Mouse (Mus musculus) heart, embryonic 11.5 days (tissue): ENCODE results near the gene Tubgcp5. TPM values are rescaled to one million over a fixed set of nuclear protein-coding genes. Genes with fewer than 3 reads are reported as not detected.
A peak's percentile ranks its signal among the peaks of the same experiment; 100 is the strongest.

Experiments used
- ATAC-seq: fragments of 200-750 bp; cut with Nextera tagmentation; replicated peaks from 2 replicates; pipeline ENCODE4 v1.8.0; 2017; ENCODE audit warnings: moderate library complexity; ENCODE audit not compliant: insufficient number of reproducible peaks, low FRiP score, low TSS enrichment
- H3K27ac ChIP-seq: fragments of 300-500 bp; sonication (generic); 2 replicates; pipeline ENCODE4 v1.5.1; 2014; ENCODE audit warnings: mild to moderate bottlenecking, low read depth, low read length
- H3K27me3 ChIP-seq: fragments of 300-500 bp; sonication (generic); 2 replicates; pipeline ENCODE4 v1.6.1; 2014; ENCODE audit warnings: mild to moderate bottlenecking, low read length, mixed read lengths; ENCODE audit not compliant: control insufficient read depth, insufficient read depth
- H3K36me3 ChIP-seq: fragments of 300-500 bp; sonication (generic); 2 replicates; pipeline ENCODE4 v1.6.1; 2014; ENCODE audit warnings: mild to moderate bottlenecking, low read length, moderate library complexity, mixed read lengths; ENCODE audit not compliant: control insufficient read depth, insufficient read depth
- H3K4me1 ChIP-seq: fragments of 300-500 bp; sonication (generic); 2 replicates; pipeline ENCODE4 v1.6.1; 2014; ENCODE audit warnings: low read length; ENCODE audit not compliant: control insufficient read depth, insufficient read depth
- H3K4me2 ChIP-seq: fragments of 300-500 bp; sonication (generic); 2 replicates; pipeline ENCODE4 v1.6.1; 2014; ENCODE audit warnings: mild to moderate bottlenecking, moderate library complexity
- H3K4me3 ChIP-seq: fragments of 300-500 bp; sonication (generic); 2 replicates; pipeline ENCODE4 v1.5.1; 2014; ENCODE audit warnings: low read depth, low read length
- H3K9ac ChIP-seq: fragments of 300-500 bp; sonication (generic); 2 replicates; pipeline ENCODE4 v1.6.1; 2014; ENCODE audit warnings: mild to moderate bottlenecking, low read depth, low read length, moderate library complexity
- H3K9me3 ChIP-seq: fragments of 300-500 bp; sonication (generic); replicated peaks from 2 replicates; pipeline ENCODE4 v1.6.1; 2016; ENCODE audit warnings: low read length; ENCODE audit not compliant: control insufficient read depth
- WGBS: fragments of 180-500 bp; shearing (Covaris S2); extraction: QIAGEN DNeasy Blood & Tissue Kit; methylation state at CpG from one replicate; pipeline ENCODE4 v1.1.7; 2014; ENCODE audit not compliant: insufficient replicate concordance; 5-methylcytosine and 5-hydroxymethylcytosine counted together
- polyA plus RNA-seq: library from polyadenylated mRNA; unstranded; fragments of >200 nt; fragmentation: Nextera tagmentation; extraction: Ambion mirVana; gene quantifications from 2 replicates; pipeline ENCODE4 v1.2.1, GENCODE M21; 2014

Tubgcp5 gene
- polyA plus RNA-seq = 16.9 and 22.5 TPM in 2 replicates

- WGBS = under 1% methylated on average over 51 of the region's 51 CpGs
- H3K27me3 ChIP-seq = no peaks in the 10 kb centered on the region
These were observed at the start of gene Tubgcp5 for GRCm38 (mm10) chr7:55793952-55794603. TSS of gene Tubgcp5 (plus strand) at chr7:55794154.

GRCm38 (mm10) chr7:55744566-55745220, 49.3 kb upstream of the Tubgcp5 start:
- no peak overlapping the region for H3K4me2 ChIP-seq
- 71% methylated on average over 10 of the region's 10 CpGs for WGBS
- no peak for ATAC-seq

More at GRCm38 (mm10) chr7:55793952-55794603, at the start of gene Tubgcp5:
- H3K4me3 ChIP-seq = peak within 1 kb of the TSS; percentile 74
- H3K36me3 ChIP-seq = peaks cover 17% of the 10 kb centered on the region
- peaks cover 5% of the 10 kb centered on the region; the same call in 1 of the 2 replicates for H3K4me1 ChIP-seq
- H3K27ac ChIP-seq = peak within 1 kb of the TSS; percentile 73
- peak within 1 kb of the TSS; percentile 88 for H3K9ac ChIP-seq
- peak; percentile 97 for ATAC-seq
- H3K9me3 ChIP-seq = no peaks in the 10 kb centered on the region
- H3K4me2 ChIP-seq = peak within 1 kb of the TSS; percentile 66

GRCm38 (mm10) chr7:55750841-55751240, 43.1 kb upstream of the Tubgcp5 start:
- Histone ChIP-seq H3K36me3 (no peaks in the 10 kb centered on the region), H3K4me1 (no peaks in the 10 kb centered on the region), H3K4me2 (no peak overlapping the region), H3K9me3 (no peaks in the 10 kb centered on the region), H3K4me3 (no peak overlapping the region), H3K9ac (no peak overlapping the region), H3K27ac (no peak overlapping the region), H3K27me3 (no peaks in the 10 kb centered on the region)
- 69% methylated on average over 3 of the region's 3 CpGs for WGBS
- ATAC-seq = no peak

More at GRCm38 (mm10) chr7:55744566-55745220, 49.3 kb upstream of the Tubgcp5 start:
- H3K27me3 ChIP-seq = no peaks in the 10 kb centered on the region
- no peaks in the 10 kb centered on the region for H3K36me3 ChIP-seq
- no peak overlapping the region for H3K4me3 ChIP-seq
- H3K9me3 ChIP-seq = no peaks in the 10 kb centered on the region
- H3K4me1 ChIP-seq = no peaks in the 10 kb centered on the region
- no peak overlapping the region for H3K27ac ChIP-seq
- H3K9ac ChIP-seq = no peak overlapping the region

GRCm38 (mm10) chr7:55759346-55759745, 34.6 kb upstream of the Tubgcp5 start:
- no peaks in the 10 kb centered on the region for H3K36me3 ChIP-seq
- no peaks in the 10 kb centered on the region for H3K9me3 ChIP-seq
- no peak overlapping the region for H3K27ac ChIP-seq
- H3K27me3 ChIP-seq = no peaks in the 10 kb centered on the region
- no peak for ATAC-seq
- H3K4me2 ChIP-seq = no peak overlapping the region
- H3K4me1 ChIP-seq = no peaks in the 10 kb centered on the region
- H3K9ac ChIP-seq = no peak overlapping the region
- WGBS = 66% methylated on average over 3 of the region's 3 CpGs
- H3K4me3 ChIP-seq = no peak overlapping the region

GRCm38 (mm10) chr7:55767926-55768325, 26.0 kb upstream of the Tubgcp5 start, which contains the start of gene Siglech:
TSS of gene Siglech (plus strand) at chr7:55768178.
- 43% methylated on average over 3 of the region's 3 CpGs for WGBS
- H3K9me3 ChIP-seq = no peaks in the 10 kb centered on the region

GRCm38 (mm10) chr7:55780011-55780410, 13.9 kb upstream of the Tubgcp5 start:
- no peaks in the 10 kb centered on the region for H3K9me3 ChIP-seq
- H3K27ac ChIP-seq = no peak overlapping the region
- no peak overlapping the region for H3K4me3 ChIP-seq
- WGBS = 58% methylated on average over 4 of the region's 4 CpGs
- no peak overlapping the region for H3K4me2 ChIP-seq
- 0 out of 2 replicates have a peak, but pooled peaks cover 2% of the 10 kb centered on the region for H3K4me1 ChIP-seq
- ATAC-seq = no peak
- no peaks in the 10 kb centered on the region for H3K36me3 ChIP-seq
- no peak overlapping the region for H3K9ac ChIP-seq
- no peaks in the 10 kb centered on the region for H3K27me3 ChIP-seq

More at GRCm38 (mm10) chr7:55767926-55768325, 26.0 kb upstream of the Tubgcp5 start, which contains the start of gene Siglech:
- H3K36me3 ChIP-seq = no peaks in the 10 kb centered on the region
- no peak within 1 kb of the TSS for H3K4me2 ChIP-seq
- H3K27ac ChIP-seq = no peak within 1 kb of the TSS
- no peak for ATAC-seq
- H3K4me3 ChIP-seq = no peak within 1 kb of the TSS
- no peaks in the 10 kb centered on the region for H3K27me3 ChIP-seq
- H3K4me1 ChIP-seq = no peaks in the 10 kb centered on the region
- H3K9ac ChIP-seq = no peak within 1 kb of the TSS

- no peak overlapping the region for H3K4me3 ChIP-seq
- WGBS = 50% methylated on average over 3 of the region's 3 CpGs
- no peaks in the 10 kb centered on the region for H3K27me3 ChIP-seq
- no peak for ATAC-seq
- no peak overlapping the region for H3K9ac ChIP-seq
- no peak overlapping the region for H3K27ac ChIP-seq
- no peak overlapping the region for H3K4me2 ChIP-seq
- no peaks in the 10 kb centered on the region for H3K9me3 ChIP-seq
- H3K36me3 ChIP-seq = no peaks in the 10 kb centered on the region
- no peaks in the 10 kb centered on the region for H3K4me1 ChIP-seq
These were observed 11.5 kb upstream of the Tubgcp5 start for GRCm38 (mm10) chr7:55782493-55782892.

GRCm38 (mm10) chr7:55784580-55784979, 9.4 kb upstream of the Tubgcp5 start:
- no peaks in the 10 kb centered on the region for H3K27me3 ChIP-seq
- no peak overlapping the region for H3K4me3 ChIP-seq
- no peak for ATAC-seq
- H3K27ac ChIP-seq = no peak overlapping the region
- no peaks in the 10 kb centered on the region for H3K9me3 ChIP-seq
- H3K4me1 ChIP-seq = no peaks in the 10 kb centered on the region
- H3K4me2 ChIP-seq = no peak overlapping the region
- no peaks in the 10 kb centered on the region for H3K36me3 ChIP-seq
- WGBS = 37% methylated on average over 3 of the region's 3 CpGs
- no peak overlapping the region for H3K9ac ChIP-seq
